17 mouse cellular contexts compared by ENCODE assay signal in genomic region chr6:108519327-108519726, GRCm38 (mm10).
"Had no signal": no experiment of that assay in that cellular context is flagged by ENCODE, and none has a peak within 500 bp of the region (broad histone marks: within the 10 kb centered on the region; RNA-seq: fewer than 3 reads in every experiment).

No protein-coding gene starts in this region.

- H3K9me3 ChIP-seq: midbrain, embryonic 10.5 days; midbrain, embryonic 12.5 days; neural tube, embryonic 13.5 days; neural tube, embryonic 15.5 days had no signal

- ATAC-seq: midbrain, embryonic 16.5 days had no signal

- H3K4me1 ChIP-seq: midbrain, embryonic 10.5 days; midbrain, embryonic 12.5 days had no signal

- H3K4me2 ChIP-seq: lung, embryonic 14.5 days; midbrain, embryonic 12.5 days; neural tube, embryonic 13.5 days; neural tube, embryonic 15.5 days had no signal

- H3K36me3 ChIP-seq: midbrain, embryonic 12.5 days; neural tube, embryonic 13.5 days; neural tube, embryonic 15.5 days had no signal

- H3K9ac ChIP-seq: lung, embryonic 14.5 days; midbrain, embryonic 12.5 days; neural tube, embryonic 13.5 days; neural tube, embryonic 15.5 days had no signal

- H3K4me3 ChIP-seq: midbrain, embryonic 10.5 days; midbrain, embryonic 12.5 days; myocyte; neural tube, embryonic 13.5 days; neural tube, embryonic 15.5 days had no signal

- DNase-seq: lung, embryonic 14.5 days; lung, postnatal 10 days; lung, postnatal 4 days; retina, postnatal 1 day; right cerebral cortex, adult 18-20 months; right cerebral cortex, postnatal 25 days; right cerebral cortex, postnatal 4 days; spleen, adult 18-20 months; thymus, adult 18-20 months; thymus, postnatal 14 days; thymus, postnatal 36 days had no signal

- H3K27me3 ChIP-seq: midbrain, embryonic 12.5 days; neural tube, embryonic 13.5 days; neural tube, embryonic 15.5 days had no signal

- H3K27ac ChIP-seq: midbrain, embryonic 10.5 days; midbrain, embryonic 12.5 days; neural tube, embryonic 13.5 days; neural tube, embryonic 15.5 days had no signal
